Mouse (Mus musculus): ENCODE measurements at regions not wholly inside any gene's neighbourhood (a gene's known extent, or its start where the extent isn't known, plus 50 kb on each side); places are given as distances from the start of the nearest gene placed in this dataset.
A peak's percentile ranks its signal among the peaks of the same experiment; 100 is the strongest.

- WGBS = 83% methylated on average over 6 of the region's 6 CpGs
- Histone ChIP-seq H3K27me3 (no peaks in the 10 kb centered on the region), H3K9ac (no peak overlapping the region), H3K9me3 (replicated peaks) (no peaks in the 10 kb centered on the region), H3K4me2 (no peak overlapping the region), H3K4me1 (replicated peaks) (no peaks in the 10 kb centered on the region), H3K27ac (no peak overlapping the region), H3K36me3 (no peaks in the 10 kb centered on the region), H3K4me3 (no peak overlapping the region)
- ATAC-seq (replicated peaks; ENCODE audit: insufficient number of reproducible peaks, insufficient read depth, low FRiP score, low read depth) = no peak
Measured at GRCm38 (mm10) chr11:18604836-18605235, 413.9 kb downstream of the Meis1 start.

GRCm38 (mm10) chr11:18601568-18602182, 417.1 kb downstream of the Meis1 start:
- Histone ChIP-seq H3K36me3 (no peaks in the 10 kb centered on the region), H3K9me3 (replicated peaks) (no peaks in the 10 kb centered on the region), H3K9ac (no peak overlapping the region), H3K4me2 (no peak overlapping the region), H3K4me1 (replicated peaks) (peaks cover 16% of the 10 kb centered on the region), H3K27me3 (no peaks in the 10 kb centered on the region), H3K4me3 (no peak overlapping the region), H3K27ac (no peak overlapping the region)
- 77% methylated on average over 6 of the region's 6 CpGs for WGBS
- ATAC-seq (replicated peaks; ENCODE audit: insufficient number of reproducible peaks, insufficient read depth, low FRiP score, low read depth) = no peak

GRCm38 (mm10) chr11:18598349-18598748, 420.4 kb downstream of the Meis1 start:
- Histone ChIP-seq H3K27ac (no peak overlapping the region), H3K4me3 (no peak overlapping the region), H3K27me3 (no peaks in the 10 kb centered on the region), H3K9ac (no peak overlapping the region), H3K4me2 (no peak overlapping the region), H3K36me3 (no peaks in the 10 kb centered on the region), H3K4me1 (replicated peaks) (peaks cover 20% of the 10 kb centered on the region), H3K9me3 (replicated peaks) (no peaks in the 10 kb centered on the region)
- no peak for ATAC-seq (replicated peaks; ENCODE audit: insufficient number of reproducible peaks, insufficient read depth, low FRiP score, low read depth)
- WGBS = 28% methylated on average over 3 of the region's 3 CpGs

- Histone ChIP-seq H3K36me3 (no peaks in the 10 kb centered on the region), H3K27ac (no peak overlapping the region), H3K27me3 (no peaks in the 10 kb centered on the region), H3K4me2 (no peak overlapping the region), H3K4me3 (no peak overlapping the region), H3K9me3 (replicated peaks) (no peaks in the 10 kb centered on the region), H3K4me1 (replicated peaks) (peaks cover 20% of the 10 kb centered on the region), H3K9ac (no peak overlapping the region)
- 0 out of 2 replicates have a peak, but pooled peaks have one; percentile 50 for ATAC-seq (replicated peaks; ENCODE audit: insufficient number of reproducible peaks, insufficient read depth, low FRiP score, low read depth)
- 27% methylated on average over 4 of the region's 4 CpGs for WGBS
Measured at GRCm38 (mm10) chr11:18596996-18597395, 421.8 kb downstream of the Meis1 start.

- H3K27ac ChIP-seq = no peak overlapping the region
- WGBS = 80% methylated on average over 1 of the region's 1 CpGs
Measured at GRCm38 (mm10) chr11:18590487-18590886, 428.3 kb downstream of the Meis1 start.

GRCm38 (mm10) chr11:18586468-18586867, 432.3 kb downstream of the Meis1 start:
- Histone ChIP-seq H3K27me3 (no peaks in the 10 kb centered on the region), H3K4me3 (no peak overlapping the region), H3K27ac (no peak overlapping the region), H3K4me2 (no peak overlapping the region), H3K36me3 (no peaks in the 10 kb centered on the region), H3K9ac (no peak overlapping the region), H3K4me1 (replicated peaks) (peaks cover 11% of the 10 kb centered on the region), H3K9me3 (replicated peaks) (no peaks in the 10 kb centered on the region)
- WGBS = 42% methylated on average over 3 of the region's 3 CpGs
- ATAC-seq (replicated peaks; ENCODE audit: insufficient number of reproducible peaks, insufficient read depth, low FRiP score, low read depth) = no peak

More at GRCm38 (mm10) chr11:18590487-18590886, 428.3 kb downstream of the Meis1 start:
- no peaks in the 10 kb centered on the region for H3K27me3 ChIP-seq
- H3K36me3 ChIP-seq = no peaks in the 10 kb centered on the region
- H3K4me2 ChIP-seq = no peak overlapping the region
- H3K9me3 ChIP-seq (replicated peaks) = no peaks in the 10 kb centered on the region
- no peak overlapping the region for H3K9ac ChIP-seq
- no peak overlapping the region for H3K4me3 ChIP-seq
- no peaks in the 10 kb centered on the region for H3K4me1 ChIP-seq (replicated peaks)
- ATAC-seq (replicated peaks; ENCODE audit: insufficient number of reproducible peaks, insufficient read depth, low FRiP score, low read depth) = no peak

- no peak overlapping the region for H3K4me3 ChIP-seq
- H3K9me3 ChIP-seq (replicated peaks) = no peaks in the 10 kb centered on the region
- ATAC-seq (replicated peaks; ENCODE audit: insufficient number of reproducible peaks, insufficient read depth, low FRiP score, low read depth) = no peak
- no peak overlapping the region for H3K4me2 ChIP-seq
- peaks cover 18% of the 10 kb centered on the region for H3K4me1 ChIP-seq (replicated peaks)
- WGBS = 77% methylated on average over 8 of the region's 8 CpGs
- no peaks in the 10 kb centered on the region for H3K27me3 ChIP-seq
- H3K36me3 ChIP-seq = no peaks in the 10 kb centered on the region
- H3K9ac ChIP-seq = no peak overlapping the region
- H3K27ac ChIP-seq = no peak overlapping the region
Measured at GRCm38 (mm10) chr11:18585031-18585430, 433.8 kb downstream of the Meis1 start.

- Histone ChIP-seq H3K36me3 (no peaks in the 10 kb centered on the region), H3K4me3 (no peak overlapping the region), H3K4me2 (no peak overlapping the region), H3K4me1 (replicated peaks) (peaks cover 18% of the 10 kb centered on the region), H3K9me3 (replicated peaks) (no peaks in the 10 kb centered on the region), H3K27ac (no peak overlapping the region), H3K27me3 (no peaks in the 10 kb centered on the region), H3K9ac (no peak overlapping the region)
- ATAC-seq (replicated peaks; ENCODE audit: insufficient number of reproducible peaks, insufficient read depth, low FRiP score, low read depth) = no peak
- WGBS = 82% methylated on average over 1 of the region's 1 CpGs
Measured at GRCm38 (mm10) chr11:18582781-18583161, 436.0 kb downstream of the Meis1 start.

GRCm38 (mm10) chr11:18581997-18582780, 436.6 kb downstream of the Meis1 start:
- H3K9me3 ChIP-seq (replicated peaks) = no peaks in the 10 kb centered on the region
- no peak; the same call in 1 of the 2 replicates for ATAC-seq (replicated peaks; ENCODE audit: insufficient number of reproducible peaks, insufficient read depth, low FRiP score, low read depth)
- H3K27ac ChIP-seq = peak overlapping the region; percentile 47; the same call in 1 of the 2 replicates
- H3K36me3 ChIP-seq = no peaks in the 10 kb centered on the region
- no peak overlapping the region for H3K4me2 ChIP-seq
- 44% methylated on average over 2 of the region's 2 CpGs for WGBS
- no peak overlapping the region for H3K4me3 ChIP-seq
- H3K27me3 ChIP-seq = no peaks in the 10 kb centered on the region
- no peak overlapping the region for H3K9ac ChIP-seq
- peaks cover 18% of the 10 kb centered on the region for H3K4me1 ChIP-seq (replicated peaks)

GRCm38 (mm10) chr11:18581078-18581800, 437.5 kb downstream of the Meis1 start:
- 56% methylated on average over 8 of the region's 8 CpGs for WGBS

GRCm38 (mm10) chr11:18571557-18572209, 447.1 kb downstream of the Meis1 start:
- H3K9ac ChIP-seq = no peak overlapping the region

More at GRCm38 (mm10) chr11:18581078-18581800, 437.5 kb downstream of the Meis1 start:
- H3K27me3 ChIP-seq = no peaks in the 10 kb centered on the region
- ATAC-seq (replicated peaks; ENCODE audit: insufficient number of reproducible peaks, insufficient read depth, low FRiP score, low read depth) = no peak; the same call in 1 of the 2 replicates
- H3K4me1 ChIP-seq (replicated peaks) = peaks cover 18% of the 10 kb centered on the region
- H3K36me3 ChIP-seq = no peaks in the 10 kb centered on the region
- no peak overlapping the region for H3K4me3 ChIP-seq
- no peak overlapping the region for H3K4me2 ChIP-seq
- H3K27ac ChIP-seq = peak overlapping the region; percentile 47; the same call in 1 of the 2 replicates
- H3K9me3 ChIP-seq (replicated peaks) = no peaks in the 10 kb centered on the region
- no peak overlapping the region for H3K9ac ChIP-seq

More at GRCm38 (mm10) chr11:18571557-18572209, 447.1 kb downstream of the Meis1 start:
- Histone ChIP-seq H3K9me3 (replicated peaks) (no peaks in the 10 kb centered on the region), H3K4me3 (no peak overlapping the region), H3K4me1 (replicated peaks) (no peaks in the 10 kb centered on the region), H3K4me2 (no peak overlapping the region), H3K27ac (no peak overlapping the region), H3K27me3 (no peaks in the 10 kb centered on the region), H3K36me3 (no peaks in the 10 kb centered on the region)
- WGBS = 84% methylated on average over 4 of the region's 4 CpGs
- ATAC-seq (replicated peaks; ENCODE audit: insufficient number of reproducible peaks, insufficient read depth, low FRiP score, low read depth) = no peak
